Mouse (Mus musculus): ENCODE measurements around the gene Ap1m1.
A peak's percentile ranks its signal among the peaks of the same experiment; 100 is the strongest.

Ap1m1 gene

DNA sequence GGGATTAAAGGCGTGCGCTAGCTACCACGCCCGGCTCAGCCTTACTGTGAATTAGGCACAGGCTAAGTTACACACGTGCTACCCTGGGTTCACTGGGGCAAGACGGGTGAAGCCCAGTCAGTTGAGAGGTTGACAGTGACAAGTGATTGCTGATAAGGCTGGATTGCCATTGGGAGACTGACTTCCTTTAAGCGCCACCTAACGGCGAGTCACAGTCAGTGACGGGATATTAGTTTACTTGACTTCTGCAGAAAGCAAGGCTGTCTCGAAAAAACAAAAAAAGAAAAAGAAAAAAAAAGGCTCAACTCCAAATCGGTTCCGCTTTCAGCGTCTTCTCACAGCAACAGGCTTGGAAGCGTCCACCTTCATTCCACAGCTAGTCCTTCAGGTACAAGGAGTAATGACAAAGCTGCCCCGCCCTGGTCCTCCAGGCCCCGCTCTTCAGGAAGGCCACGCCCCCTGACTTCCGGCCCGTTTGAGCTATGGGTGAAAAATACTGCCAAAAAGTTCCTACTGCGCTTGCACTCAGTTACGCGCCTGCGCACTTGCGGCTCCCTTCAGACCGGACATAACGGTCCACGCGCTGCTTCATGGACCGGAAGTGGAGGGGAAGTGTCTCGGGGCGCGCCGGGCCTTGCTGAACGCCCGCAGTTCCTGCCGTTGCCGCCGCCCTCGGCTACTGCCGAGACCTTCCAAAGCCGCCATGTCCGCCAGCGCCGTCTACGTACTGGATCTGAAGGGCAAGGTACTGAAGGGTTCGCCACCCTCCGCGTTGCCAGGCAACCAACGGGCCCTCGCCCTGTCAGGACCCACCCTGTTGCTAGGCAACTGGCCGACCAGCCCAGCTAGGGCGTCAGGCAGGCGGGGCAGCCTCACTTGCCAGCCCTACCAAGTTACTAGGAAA, at the start of gene Ap1m1:
Ap1m1 (plus strand) TSS at position 520 of the 904 bp plus-strand sequence.
- peak; percentile 98 for DNase-seq

DNA sequence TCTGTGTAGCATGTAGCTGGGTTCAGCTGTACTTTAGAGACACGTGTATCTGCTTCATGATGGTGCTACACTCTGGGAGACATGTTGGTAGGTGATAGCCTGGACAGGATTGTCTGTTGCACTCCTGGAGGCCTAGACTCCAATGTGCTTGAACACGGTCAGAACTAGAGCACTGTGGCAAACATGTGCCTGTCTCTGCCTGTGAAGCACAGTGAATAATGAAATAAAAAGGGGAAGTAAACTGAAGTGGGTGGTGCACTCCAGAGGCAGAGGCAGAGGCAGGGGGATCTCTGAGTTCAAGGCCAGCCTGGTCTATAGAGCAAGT, 49.6 kb upstream of the Ap1m1 start:
- DNase-seq, result no peak

DNA sequence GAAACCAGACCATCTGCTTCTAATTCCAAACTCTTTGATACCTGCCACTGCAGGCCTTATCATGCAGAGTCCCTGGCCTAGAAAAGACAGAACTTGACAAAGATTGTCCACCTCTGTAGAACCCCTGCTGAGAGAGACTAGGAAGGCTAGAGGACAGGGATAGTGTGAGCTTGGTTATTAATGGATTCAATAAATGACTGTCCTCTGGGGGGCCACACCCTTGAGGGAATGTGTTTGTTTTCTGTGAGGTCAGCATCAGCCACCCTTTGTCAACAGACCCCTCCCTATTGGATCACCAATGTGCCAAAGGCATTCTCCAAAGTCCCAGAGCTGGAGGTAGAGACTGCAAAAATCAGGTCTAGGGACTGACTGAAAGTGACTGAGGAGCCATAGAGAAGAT, 47.8 kb upstream of the Ap1m1 start:
- no peak for DNase-seq

DNA sequence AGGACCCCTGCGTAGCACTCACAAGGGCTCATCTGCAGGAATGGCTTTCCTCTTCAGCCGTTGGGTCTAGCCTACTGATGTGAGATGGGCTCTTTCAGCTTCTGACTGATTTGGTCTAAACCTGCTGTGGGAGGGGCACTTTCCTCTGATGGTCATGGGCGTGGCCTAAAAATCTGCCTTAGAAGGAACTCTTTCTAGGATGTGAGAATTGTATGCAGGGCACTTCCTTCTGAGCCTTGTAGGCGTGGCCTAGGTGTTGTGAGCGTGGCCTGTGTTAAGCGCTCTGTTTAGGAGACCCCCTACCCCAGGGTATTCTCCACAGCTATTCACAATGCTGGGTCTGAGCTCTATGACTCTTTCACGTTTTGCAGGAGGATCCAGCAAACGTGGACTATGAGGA, 41.8 kb upstream of the Ap1m1 start:
- no peak for DNase-seq

DNA sequence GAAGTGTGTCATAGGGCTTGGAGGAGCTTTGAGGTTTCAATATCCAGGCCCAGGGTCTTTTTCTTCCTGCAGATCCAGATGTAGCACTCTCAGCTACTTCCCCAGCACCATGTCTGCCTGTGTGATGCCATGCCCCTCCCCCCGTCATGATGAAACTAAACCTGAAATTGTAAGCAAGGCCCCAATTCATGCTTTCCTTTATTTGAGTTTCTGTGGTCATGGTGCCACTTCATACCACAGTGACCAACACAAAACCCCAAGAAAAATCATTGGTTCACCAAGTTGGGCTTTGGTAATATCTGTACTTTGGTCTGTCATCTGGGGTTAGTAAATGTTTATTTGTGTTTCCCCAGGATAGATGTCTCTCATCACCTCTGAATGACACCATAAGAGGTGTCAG, 31.2 kb upstream of the Ap1m1 start:
- DNase-seq, result no peak

DNA sequence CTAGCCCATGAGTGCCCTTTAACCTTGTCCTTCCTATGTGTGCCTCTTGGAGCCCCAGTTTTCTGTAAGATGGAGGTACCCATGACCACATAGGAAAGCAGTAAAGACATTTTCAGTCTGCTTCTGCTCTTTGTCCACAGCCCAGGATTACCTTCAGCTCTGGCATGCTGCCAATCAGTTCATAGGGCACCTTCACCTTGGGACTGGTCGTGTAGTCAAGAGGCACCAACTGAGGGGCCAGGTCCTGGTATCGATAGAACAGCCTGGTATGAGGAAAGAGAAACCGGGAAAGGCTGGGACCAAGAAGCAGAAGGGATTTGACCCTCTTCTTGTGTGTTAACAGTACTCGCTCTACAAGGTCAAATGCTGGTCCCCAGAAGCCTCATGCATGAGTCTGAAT, 29.6 kb upstream of the Ap1m1 start:
- no peak for DNase-seq

DNA sequence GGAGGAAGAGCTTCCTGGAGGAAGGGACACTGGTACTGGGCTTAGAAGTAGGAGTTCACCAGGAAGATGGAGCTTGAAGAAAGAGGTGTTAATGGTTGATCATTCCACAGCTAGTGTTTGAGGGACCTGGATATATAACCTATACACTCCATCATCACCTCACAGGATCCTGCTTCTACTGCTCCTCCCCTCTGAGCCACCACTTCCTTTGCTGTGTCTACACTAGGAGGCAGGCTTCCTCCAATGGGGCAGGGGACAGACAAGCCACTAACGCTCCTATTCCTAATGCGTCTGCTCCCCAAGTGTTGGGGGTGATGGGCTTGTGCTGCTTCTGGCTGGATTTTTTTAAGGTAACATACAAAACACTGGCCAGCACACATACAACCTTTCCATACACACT, 29.1 kb upstream of the Ap1m1 start:
- no peak for DNase-seq

DNA sequence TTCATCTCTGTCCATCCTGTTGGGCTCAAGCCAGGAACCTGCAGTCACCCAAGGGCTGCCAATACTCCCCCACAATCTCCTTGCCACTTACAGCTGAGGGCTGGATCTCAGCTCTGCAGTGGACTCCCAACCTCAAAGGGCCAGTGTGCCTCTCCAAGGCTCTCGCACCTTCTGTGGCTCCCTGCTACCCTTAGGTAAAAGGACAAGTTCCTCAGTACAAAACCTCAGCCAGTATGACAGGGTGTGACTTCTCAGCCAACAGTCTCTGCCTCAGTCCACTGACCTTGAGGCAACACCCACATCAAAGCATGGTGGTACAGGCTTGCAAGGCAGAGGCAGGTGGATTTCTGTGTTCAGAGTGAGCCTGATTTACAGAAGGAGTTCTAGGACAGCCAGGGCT, 28.0 kb upstream of the Ap1m1 start:
- no peak for DNase-seq

DNA sequence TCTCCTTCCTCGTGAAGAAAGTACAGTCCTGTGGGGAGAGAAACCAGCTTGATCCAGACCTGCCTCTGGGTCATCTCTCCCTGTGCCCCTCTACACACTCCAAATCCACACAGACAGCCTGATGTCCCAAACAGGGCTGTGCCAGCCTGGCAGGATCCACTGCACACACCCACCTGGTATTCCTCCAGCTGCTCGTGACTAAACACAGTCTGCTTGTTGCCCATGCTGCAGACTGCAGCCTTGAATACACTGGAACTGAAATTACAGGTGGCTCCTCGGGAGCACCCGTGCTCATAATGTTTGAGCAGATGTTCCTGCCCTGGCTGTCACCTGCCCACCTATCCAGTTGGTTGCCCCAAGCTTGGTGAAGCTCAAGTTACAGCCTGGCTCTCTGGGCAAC, 27.1 kb upstream of the Ap1m1 start, which contains the start of gene Cib3:
Cib3 (minus strand) TSS at position 87 of the 400 bp plus-strand sequence.
- peak; percentile 15 for DNase-seq

DNA sequence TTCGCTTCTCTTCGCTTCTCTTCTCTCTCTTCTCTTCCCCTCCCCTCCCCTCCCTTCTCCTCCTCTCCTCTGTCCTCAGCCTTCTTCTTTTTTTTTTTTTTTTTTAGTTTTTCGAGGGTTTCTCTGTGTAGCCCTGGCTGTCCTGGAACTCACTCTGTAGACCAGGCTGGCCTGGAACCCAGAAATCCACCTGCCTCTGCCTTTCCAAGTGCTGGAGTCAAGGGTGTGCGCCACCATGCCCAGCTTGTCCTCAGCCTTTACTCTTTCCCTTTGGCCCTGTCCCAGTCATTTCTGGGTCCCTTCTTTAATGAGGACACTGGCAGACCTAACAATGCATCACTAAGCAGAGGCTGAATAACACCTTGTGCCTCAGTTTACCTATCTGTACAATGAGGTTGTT, 26.3 kb upstream of the Ap1m1 start, which contains the start of gene Gm11034:
Gm11034 (minus strand) TSS at position 101 of the 400 bp plus-strand sequence.
- no peak for DNase-seq

DNA sequence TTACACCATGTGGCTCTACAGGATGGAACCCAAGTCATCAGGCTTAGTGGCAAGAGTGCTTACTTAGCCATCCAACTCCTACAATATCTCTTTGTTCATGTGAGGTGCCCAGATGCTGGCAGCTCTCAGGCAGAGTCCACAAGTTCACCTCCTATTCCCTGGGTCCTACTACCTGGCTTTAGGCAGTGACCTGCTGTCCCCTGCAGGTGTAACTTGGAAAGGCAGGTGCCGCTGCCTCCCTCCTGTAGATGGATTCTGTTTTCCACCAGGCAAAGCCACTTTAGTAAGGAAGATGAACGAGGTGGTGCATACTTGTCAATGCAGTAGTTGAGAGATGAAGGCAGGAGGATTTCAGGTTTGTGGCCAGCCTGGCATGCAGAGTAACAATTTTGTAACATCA, 24.8 kb upstream of the Ap1m1 start:
- DNase-seq, result no peak

DNA sequence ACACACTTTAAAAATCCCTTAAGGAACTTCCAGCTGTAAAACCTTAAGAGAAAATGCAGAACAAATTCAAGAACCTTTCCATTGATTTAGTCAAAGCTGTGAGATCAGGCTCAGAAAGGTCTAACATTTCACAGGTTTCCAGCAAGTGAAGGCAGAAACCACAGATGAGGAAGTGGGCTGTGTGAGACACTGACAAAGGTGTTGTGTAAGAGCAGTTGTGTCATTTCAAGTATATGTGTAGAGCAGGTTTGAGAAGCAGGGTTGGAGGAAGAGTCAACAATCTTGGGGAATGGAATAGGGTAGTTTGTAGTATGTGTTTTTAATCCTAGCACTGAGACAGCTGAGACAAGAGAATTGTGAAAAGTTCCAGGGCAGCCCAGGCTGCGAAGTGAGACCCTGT, 23.9 kb upstream of the Ap1m1 start:
- no peak for DNase-seq

DNA sequence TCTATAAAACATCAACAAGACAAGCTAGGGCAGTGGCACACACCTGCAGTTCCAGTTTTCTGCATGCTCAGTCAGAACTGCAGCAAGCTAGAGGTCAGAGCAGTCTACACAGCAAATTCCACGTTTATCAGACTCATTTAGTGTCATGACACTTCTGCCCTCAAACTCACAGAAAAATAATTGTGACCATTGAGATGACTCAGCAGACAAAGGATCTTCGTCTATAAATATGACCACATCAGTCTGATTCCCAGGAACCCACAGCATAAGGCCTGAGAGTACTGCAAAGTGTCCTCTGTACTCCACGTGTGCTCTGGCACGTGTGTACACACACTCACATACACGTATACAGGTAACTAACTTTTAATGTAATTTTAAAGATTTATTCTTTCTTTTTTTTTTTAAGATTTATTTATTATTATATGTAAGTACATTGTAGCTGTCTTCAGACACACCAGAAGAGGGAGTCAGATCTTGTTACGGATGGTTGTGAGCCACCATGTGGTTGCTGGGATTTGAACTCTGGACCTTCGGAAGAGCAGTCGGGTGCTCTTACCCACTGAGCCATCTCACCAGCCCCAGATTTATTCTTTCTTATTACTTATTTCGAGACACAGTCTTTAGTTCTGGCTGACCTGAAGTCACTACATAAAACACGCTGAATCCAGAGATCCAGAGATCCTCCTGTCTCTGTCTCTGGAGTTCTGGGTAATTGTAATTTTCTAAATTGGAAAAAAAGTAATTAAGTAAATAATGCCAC, 20.9 kb upstream of the Ap1m1 start:
- no peak for DNase-seq

DNA sequence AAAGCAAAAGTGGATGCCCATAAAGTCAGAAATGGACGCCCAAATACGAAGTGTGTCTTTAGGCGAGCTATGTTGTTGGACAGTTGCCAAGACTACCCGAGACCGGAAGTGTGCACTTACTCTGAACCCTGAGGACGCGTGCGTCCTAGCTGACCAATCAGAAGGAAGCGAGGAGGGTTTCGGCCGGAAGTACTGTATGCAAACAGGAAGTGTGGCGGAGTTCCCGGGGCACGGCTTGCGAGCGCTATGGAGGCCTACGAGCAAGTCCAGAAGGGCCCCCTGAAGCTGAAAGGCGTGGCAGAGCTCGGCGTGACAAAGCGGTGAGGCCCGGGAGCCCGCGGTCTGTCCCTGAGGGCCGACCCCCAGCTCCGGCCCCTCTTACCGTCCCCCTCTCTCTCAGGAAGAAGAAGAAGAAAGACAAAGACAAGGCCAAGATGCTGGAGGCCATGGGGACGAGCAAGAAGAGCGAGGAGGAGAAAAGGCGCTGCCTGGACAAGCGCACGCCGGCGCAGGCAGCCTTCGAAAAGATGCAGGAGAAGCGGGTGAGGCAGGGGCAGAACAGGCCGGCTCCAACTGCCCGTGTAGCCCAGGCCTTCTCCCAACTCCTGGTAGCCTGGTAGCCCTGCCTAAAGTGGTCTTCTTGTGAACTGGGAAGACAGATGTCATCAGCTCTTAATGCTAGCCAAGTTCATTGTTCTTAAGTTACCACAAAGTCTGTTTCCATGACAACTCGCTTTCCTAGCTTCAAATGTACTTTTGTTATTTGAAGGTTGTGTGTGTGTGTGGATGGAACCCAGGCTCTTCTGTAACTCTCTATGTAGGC, 20.1 kb upstream of the Ap1m1 start, which contains the start of gene Fam32a:
Fam32a (plus strand) TSS at position 190 of the 823 bp plus-strand sequence.
- DNase-seq, result peak; percentile 84

DNA sequence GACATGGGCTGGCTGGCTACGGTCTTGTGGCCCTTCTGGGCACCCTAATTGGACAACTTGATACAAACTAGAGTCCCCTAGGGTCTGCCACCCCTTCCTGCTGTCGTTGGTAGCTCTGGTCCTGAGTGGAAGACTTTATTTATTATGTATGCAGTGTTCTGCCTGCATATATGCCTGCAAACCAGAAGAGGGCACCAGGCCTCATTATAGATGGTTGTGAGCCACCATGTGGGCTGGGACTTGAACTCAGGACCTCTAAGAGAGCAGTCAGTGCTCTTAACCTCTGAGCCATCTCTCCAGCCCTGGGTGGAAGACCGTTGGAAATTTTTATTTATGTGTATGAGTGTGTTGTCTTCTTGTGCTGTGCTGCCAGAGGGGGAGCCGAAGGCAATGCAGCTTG, 19.1 kb upstream of the Ap1m1 start:
- DNase-seq, result no peak

DNA sequence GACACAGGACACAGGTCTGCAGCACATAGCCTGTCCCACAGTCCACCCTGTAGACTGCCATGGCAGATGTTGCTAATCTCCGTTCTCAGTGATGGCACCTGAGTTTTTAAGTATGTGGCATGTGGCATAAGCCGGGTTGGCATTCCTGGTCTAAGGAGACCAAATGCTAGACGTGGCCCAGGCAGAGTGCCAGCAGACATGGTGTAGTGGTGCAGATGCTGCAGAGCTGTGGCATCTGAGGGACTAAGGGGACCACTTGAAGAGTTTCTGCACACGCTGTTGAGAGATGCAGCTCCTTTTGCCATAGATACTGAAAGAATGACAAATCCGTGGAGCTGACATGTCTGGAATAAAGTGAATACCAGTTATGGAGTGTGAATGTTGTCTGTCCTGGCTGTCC, 17.2 kb upstream of the Ap1m1 start:
- no peak for DNase-seq

DNA sequence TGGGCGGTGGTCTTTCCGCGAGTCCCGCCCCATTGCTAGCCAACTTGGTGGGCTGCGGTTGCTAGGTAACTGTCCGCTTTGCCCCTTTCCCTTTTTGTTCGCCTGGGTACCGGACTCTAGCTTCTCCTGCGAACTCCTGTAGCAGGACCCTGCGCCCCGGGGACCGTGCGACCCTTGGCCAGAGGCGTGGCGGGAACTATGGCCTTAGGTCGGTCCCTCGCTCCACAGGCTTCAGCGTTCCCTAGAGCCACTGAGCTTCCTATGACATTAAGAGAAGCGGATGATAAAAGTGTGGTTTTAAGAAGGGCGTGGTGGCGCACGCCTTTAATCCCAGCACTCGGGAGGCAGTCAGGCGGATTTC, 565 bp downstream of the Ap1m1 start:
- DNase-seq, result no peak

DNA sequence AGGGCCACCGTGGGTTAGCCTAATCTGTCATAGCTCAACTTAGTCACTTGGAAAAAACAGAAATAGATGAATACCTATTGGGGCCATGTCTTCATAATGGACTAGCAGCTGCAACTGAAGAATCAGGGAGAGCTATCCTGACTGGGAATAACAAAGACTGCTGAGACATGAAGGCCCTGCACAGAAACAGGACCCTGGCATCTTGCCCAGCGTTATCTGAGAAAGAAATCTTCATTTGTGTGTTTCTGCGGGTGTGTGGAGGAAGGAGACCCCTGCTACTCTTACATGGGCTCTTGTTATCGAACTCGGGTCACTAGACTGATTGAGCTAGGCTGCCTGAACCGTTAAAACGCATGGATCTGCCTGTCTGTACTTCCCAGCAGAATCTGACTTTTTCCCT, 1.1 kb downstream of the Ap1m1 start:
- DNase-seq, result no peak

DNA sequence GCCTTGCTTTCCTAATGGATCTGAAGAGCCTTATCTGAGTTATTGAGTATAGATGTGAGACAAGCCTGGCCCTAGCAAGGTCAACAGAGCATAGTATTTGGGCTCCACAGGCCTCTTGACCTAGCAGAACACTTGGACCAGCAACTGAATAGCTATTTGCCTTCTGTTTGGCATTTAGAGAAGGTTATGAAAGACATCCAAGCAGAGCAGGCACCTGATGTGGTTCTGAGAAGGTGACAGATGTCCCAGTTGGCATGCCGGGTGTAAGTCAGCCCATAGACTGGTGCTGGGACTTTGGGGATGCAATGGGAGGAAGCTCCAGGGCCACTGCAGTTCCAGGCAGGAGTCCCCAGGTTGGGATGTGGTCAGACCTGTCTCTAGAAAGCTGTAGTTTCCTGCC, 2.4 kb downstream of the Ap1m1 start:
- DNase-seq, result no peak

DNA sequence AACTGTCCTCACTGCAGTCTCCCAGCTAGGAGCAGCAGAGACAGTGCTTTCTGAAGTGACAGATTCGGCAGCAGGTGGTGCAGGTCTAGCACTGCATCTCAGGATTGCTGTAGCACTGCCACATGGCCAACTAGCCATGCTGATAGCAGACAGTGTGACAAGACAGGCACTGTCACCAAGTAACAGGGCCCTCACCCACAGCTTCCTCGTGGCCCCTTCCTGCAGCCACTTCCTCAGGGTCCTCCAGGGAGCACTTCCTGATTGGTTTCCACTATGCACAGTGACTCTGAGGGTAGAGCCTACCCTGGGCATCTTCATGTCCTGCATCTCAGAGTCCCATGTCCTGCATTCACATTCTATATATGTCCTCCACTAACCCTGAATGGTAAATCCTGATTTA, 4.8 kb downstream of the Ap1m1 start:
- DNase-seq, result no peak

DNA sequence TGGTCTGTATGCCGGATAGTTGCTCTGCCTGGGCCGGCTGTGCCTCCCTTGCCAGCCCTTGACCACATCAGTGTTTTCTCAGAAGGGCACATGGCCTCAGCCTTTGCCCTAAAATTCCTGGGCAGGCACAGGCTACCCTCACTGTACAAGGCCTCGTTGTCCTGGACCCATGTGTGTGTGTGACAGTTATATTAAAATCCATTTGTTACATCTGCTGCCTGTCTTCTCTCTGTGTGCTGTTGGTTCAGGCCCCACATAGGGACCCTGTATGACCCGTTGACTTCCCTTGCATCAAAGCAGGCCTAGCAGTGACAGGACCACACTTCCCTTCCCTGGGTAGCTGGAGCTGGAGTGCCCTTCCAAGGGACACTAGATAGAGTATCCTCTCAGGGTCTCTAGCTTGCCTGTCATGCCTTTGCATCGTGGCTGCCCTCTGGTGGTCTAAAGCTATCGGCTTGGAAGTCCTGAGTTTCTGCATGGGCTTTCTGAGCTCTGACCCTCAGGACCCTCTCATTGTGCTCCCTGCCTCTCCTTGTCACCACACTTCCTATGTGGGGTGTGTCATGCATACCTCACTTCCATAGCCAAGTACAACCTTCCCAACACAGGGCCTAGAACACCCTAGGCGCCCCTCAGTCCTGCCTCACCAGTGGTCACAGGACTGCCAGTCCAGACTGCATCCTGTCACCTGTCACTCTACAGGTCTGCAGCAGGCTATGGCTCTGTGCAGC, 17.5 kb downstream of the Ap1m1 start:
- peak; percentile 22 for DNase-seq

DNA sequence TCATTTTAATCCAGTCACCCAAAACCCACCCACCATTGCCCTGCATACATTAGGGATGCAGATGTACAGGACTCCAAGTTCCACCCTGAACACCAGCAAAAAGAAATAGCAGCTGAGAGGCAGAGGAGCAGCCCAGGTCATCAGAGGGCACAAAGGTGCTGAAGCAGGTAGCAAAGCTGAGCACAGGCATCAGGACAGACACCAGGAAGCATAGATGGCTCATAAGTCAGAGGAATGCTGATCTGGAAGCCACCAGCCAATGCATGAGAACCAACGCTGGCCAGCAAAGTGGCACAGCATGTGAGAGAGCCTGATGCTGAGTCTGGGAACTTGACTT, 18.1 kb downstream of the Ap1m1 start:
- DNase-seq, result no peak

DNA sequence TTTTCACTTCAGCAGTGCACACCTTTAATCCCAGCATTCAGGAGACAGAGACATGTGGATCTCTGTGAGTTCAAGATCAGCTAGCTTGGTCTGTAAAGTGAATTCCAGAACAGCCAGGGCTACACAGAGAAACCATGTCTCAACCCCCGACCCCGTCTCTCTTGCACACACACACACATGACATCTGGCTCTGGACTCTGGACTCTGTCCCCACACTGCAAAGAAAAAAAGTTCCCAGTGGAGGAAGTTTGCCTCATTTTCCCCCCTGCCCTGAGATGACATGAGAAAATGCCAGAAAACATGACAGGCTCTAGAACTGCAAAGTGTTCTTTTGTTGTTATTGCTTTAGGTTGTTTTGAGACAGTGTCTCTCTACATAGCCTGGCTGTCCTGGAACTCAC, 20.0 kb downstream of the Ap1m1 start:
- DNase-seq, result no peak

Data from right cerebral cortex, postnatal 25 days (tissue).